Mouse (Mus musculus): ENCODE measurements around the gene Rgl1. TPM values are rescaled to one million over a fixed set of nuclear protein-coding genes. Genes with fewer than 3 reads are reported as not detected.

The Rgl1 gene
- polyA plus RNA-seq, 2 experiments: 28.5 to 40.5 TPM

DNA sequence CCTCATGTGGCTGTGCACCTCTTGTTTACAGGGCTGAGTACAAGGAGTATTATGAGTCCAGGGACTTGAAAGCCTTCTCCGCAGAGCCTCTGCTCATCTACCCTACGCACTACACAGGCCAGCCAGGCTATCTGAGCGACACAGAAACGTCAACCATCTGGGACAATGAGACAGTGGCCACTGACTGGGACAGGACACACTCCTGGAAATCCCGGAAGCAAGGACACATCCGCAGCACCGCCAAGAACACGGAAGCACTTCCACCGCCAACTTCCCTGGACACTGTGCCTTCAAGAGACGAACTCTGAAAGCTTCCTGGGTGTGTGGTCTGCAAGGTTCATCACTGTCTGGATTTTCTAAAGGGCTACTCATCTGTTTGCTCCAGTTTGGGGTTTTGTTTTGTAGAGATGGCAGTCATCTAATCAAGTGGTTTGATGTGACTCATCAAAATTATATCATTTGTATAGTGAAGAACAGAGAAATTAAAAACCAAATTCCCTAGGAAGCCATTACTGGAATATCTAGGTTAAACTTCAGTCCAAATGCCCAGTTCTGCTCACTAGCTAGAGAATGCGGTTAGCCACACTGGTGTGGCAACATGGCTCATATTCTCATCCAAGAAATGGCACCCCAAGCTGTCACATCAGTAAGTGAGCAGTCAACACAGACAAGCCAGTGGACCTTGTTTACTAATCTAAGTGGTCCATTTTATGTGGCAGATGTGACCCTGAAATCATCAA is 257.5 kb downstream of the Rgl1 start:
- 87% methylated on average over 11 of the region's 11 CpGs for WGBS
- Histone ChIP-seq H3K27me3 (ENCODE audit: control insufficient read depth, insufficient read depth, low read length) (no peaks in the 10 kb centered on the region), H3K4me2 (replicated peaks; ENCODE audit: low read depth, low read length, severe bottlenecking) (no peak overlapping the region), H3K27ac (replicated peaks; ENCODE audit: low read depth, low read length) (no peak overlapping the region), H3K9ac (ENCODE audit: low read depth, low read length, severe bottlenecking) (no peak overlapping the region), H3K9me3 (ENCODE audit: control insufficient read depth, low read length) (no peaks in the 10 kb centered on the region), H3K4me3 (replicated peaks; ENCODE audit: low read length) (no peak overlapping the region), H3K36me3 (ENCODE audit: control insufficient read depth, insufficient read depth, low read length) (peaks cover 11% of the 10 kb centered on the region; the same call in 1 of the 2 replicates), H3K4me1 (ENCODE audit: control insufficient read depth, insufficient read depth, low read length) (no peaks in the 10 kb centered on the region)
- DNase-seq (ENCODE audit: low spot score): no peak
- TF ChIP-seq POLR2A (IDR thresholded peaks at IDR 0.05; ENCODE audit: borderline replicate concordance, extremely low read depth, insufficient read depth, insufficient read length): no peak
- no peak for ATAC-seq (ENCODE audit: low FRiP score, low read depth)

DNA sequence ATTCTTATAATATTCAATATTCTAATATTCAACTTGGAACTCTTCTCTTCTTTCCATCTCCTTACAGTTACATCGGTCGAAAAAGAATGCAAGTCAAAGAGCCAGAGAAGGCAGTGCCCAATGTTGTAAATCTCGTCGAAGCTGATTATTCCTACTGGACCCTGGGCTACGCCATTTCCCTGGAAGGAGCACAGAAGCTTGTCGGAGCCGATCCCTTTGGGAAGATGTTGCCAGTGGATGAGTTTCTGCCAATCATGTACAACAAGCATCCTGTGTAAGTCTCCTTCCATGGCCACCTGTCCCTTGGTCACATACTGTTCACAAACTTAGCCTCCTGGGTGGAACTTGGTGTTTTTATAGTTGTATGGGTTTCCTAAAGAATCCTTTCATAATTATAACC is 259.4 kb downstream of the Rgl1 start:
- WGBS: 93% methylated on average over 7 of the region's 7 CpGs
- TF ChIP-seq POLR2A (IDR thresholded peaks at IDR 0.05; ENCODE audit: borderline replicate concordance, extremely low read depth, insufficient read depth, insufficient read length): no peak

DNA sequence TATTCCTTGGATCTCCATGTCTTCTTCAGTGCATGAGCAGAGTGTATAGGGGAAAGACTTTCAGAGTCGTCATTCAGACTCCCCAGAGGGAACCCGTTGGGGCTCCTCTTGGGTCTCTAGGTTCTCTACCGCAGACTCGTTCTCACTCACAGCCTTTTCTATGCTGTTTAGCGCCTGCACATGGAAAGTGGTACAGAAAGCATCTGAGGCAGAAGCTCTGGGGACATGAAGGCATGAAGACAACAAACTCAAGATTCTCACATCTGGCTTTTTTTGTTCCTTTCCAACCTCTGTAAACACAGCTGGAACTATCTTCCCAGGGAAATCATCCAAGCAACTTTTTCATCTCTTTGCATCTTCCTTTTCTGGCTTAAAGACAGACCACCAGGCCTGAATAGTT is 260.0 kb downstream of the Rgl1 start:
- Histone ChIP-seq H3K9me3 (ENCODE audit: control insufficient read depth, low read length) (no peaks in the 10 kb centered on the region), H3K9ac (ENCODE audit: low read depth, low read length, severe bottlenecking) (no peak overlapping the region), H3K27me3 (ENCODE audit: control insufficient read depth, insufficient read depth, low read length) (no peaks in the 10 kb centered on the region), H3K4me2 (replicated peaks; ENCODE audit: low read depth, low read length, severe bottlenecking) (no peak overlapping the region), H3K4me1 (ENCODE audit: control insufficient read depth, insufficient read depth, low read length) (no peaks in the 10 kb centered on the region), H3K27ac (replicated peaks; ENCODE audit: low read depth, low read length) (no peak overlapping the region), H3K36me3 (ENCODE audit: control insufficient read depth, insufficient read depth, low read length) (peaks cover 6% of the 10 kb centered on the region; the same call in 1 of the 2 replicates), H3K4me3 (replicated peaks; ENCODE audit: low read length) (no peak overlapping the region)
- WGBS: 91% methylated on average over 5 of the region's 5 CpGs
- TF ChIP-seq POLR2A (IDR thresholded peaks at IDR 0.05; ENCODE audit: borderline replicate concordance, extremely low read depth, insufficient read depth, insufficient read length): no peak
- DNase-seq (ENCODE audit: low spot score): no peak
- ATAC-seq (ENCODE audit: low FRiP score, low read depth): no peak

More for the DNA sequence above, 259.4 kb downstream of the Rgl1 start:
- no peaks in the 10 kb centered on the region for H3K4me1 ChIP-seq (ENCODE audit: control insufficient read depth, insufficient read depth, low read length)
- ATAC-seq (ENCODE audit: low FRiP score, low read depth) (no peak), DNase-seq (ENCODE audit: low spot score) (no peak)
- H3K9ac ChIP-seq (ENCODE audit: low read depth, low read length, severe bottlenecking): no peak overlapping the region
- H3K27ac ChIP-seq (replicated peaks; ENCODE audit: low read depth, low read length): no peak overlapping the region
- H3K9me3 ChIP-seq (ENCODE audit: control insufficient read depth, low read length): no peaks in the 10 kb centered on the region
- peaks cover 6% of the 10 kb centered on the region; the same call in 1 of the 2 replicates for H3K36me3 ChIP-seq (ENCODE audit: control insufficient read depth, insufficient read depth, low read length)
- no peak overlapping the region for H3K4me2 ChIP-seq (replicated peaks; ENCODE audit: low read depth, low read length, severe bottlenecking)
- H3K4me3 ChIP-seq (replicated peaks; ENCODE audit: low read length): no peak overlapping the region
- H3K27me3 ChIP-seq (ENCODE audit: control insufficient read depth, insufficient read depth, low read length): no peaks in the 10 kb centered on the region

DNA sequence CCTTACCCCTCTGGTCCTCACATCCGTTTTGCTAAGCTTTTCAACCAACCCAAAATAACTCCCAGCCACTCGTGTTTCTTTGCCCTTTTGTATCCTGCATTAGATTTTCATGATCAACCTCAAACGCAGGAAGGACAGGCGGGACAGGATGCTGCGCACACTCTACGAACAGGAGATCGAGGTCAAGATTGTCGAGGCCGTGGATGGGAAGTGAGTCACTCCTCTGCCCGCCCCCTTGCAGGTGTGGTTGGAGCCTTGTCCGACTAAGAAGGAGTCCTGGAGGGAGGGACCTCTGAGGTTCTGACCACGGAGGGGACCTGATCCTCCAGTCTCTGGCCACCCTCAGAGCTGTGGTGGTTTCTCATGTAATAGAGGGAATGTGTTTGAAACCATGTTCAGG is 266.3 kb downstream of the Rgl1 start:
- Histone ChIP-seq H3K9ac (ENCODE audit: low read depth, low read length, severe bottlenecking) (no peak overlapping the region), H3K27me3 (ENCODE audit: control insufficient read depth, insufficient read depth, low read length) (no peaks in the 10 kb centered on the region), H3K36me3 (ENCODE audit: control insufficient read depth, insufficient read depth, low read length) (no peaks in the 10 kb centered on the region), H3K27ac (replicated peaks; ENCODE audit: low read depth, low read length) (no peak overlapping the region), H3K4me1 (ENCODE audit: control insufficient read depth, insufficient read depth, low read length) (no peaks in the 10 kb centered on the region), H3K4me2 (replicated peaks; ENCODE audit: low read depth, low read length, severe bottlenecking) (no peak overlapping the region), H3K9me3 (ENCODE audit: control insufficient read depth, low read length) (no peaks in the 10 kb centered on the region), H3K4me3 (replicated peaks; ENCODE audit: low read length) (no peak overlapping the region)
- ATAC-seq (ENCODE audit: low FRiP score, low read depth) (no peak), DNase-seq (ENCODE audit: low spot score) (no peak)
- 80% methylated on average over 12 of the region's 12 CpGs for WGBS
- no peak for TF ChIP-seq POLR2A (IDR thresholded peaks at IDR 0.05; ENCODE audit: borderline replicate concordance, extremely low read depth, insufficient read depth, insufficient read length)

DNA sequence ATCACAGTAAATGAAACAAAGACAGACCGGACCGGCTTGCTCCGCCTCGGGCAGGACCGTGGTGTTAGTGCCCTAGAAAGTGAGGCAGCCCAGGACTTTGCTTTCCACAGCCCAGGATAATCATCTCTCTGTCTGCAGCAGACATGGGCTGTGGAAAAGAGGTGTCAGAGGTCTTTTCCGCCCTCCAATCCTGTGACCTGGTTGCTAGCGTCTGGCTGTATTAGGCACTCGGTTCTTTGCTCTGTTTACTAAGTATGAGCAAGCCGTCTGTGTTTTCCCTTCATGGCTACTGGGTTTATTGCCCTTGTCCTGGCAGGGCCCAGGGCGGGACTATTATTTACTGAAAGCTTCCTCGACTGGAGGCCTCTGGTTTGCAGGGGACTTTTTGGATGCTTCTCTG is 268.6 kb downstream of the Rgl1 start:
- Histone ChIP-seq H3K4me3 (replicated peaks; ENCODE audit: low read length) (no peak overlapping the region), H3K9me3 (ENCODE audit: control insufficient read depth, low read length) (no peaks in the 10 kb centered on the region), H3K36me3 (ENCODE audit: control insufficient read depth, insufficient read depth, low read length) (no peaks in the 10 kb centered on the region), H3K27ac (replicated peaks; ENCODE audit: low read depth, low read length) (peak overlapping the region; percentile 45; the same call in 1 of the 2 replicates), H3K4me1 (ENCODE audit: control insufficient read depth, insufficient read depth, low read length) (no peaks in the 10 kb centered on the region), H3K4me2 (replicated peaks; ENCODE audit: low read depth, low read length, severe bottlenecking) (no peak overlapping the region), H3K9ac (ENCODE audit: low read depth, low read length, severe bottlenecking) (0 out of 2 replicates have a peak overlapping the region, but pooled peaks have one; percentile 41), H3K27me3 (ENCODE audit: control insufficient read depth, insufficient read depth, low read length) (no peaks in the 10 kb centered on the region)
- peak; percentile 19; the same call in 1 of the 2 replicates for ATAC-seq (ENCODE audit: low FRiP score, low read depth)
- DNase-seq (ENCODE audit: low spot score): no peak
- 33% methylated on average over 11 of the region's 11 CpGs for WGBS
- no peak for TF ChIP-seq POLR2A (IDR thresholded peaks at IDR 0.05; ENCODE audit: borderline replicate concordance, extremely low read depth, insufficient read depth, insufficient read length)

Data from limb, embryonic 14.5 days (tissue).